Mouse (Mus musculus) heart, adult 2 months (tissue): ENCODE measurements around the gene Mtus2. TPM values are rescaled to one million over a fixed set of nuclear protein-coding genes. Genes with fewer than 3 reads are reported as not detected.

Experiments used
- DNase-seq, 2 experiments: peaks; one replicate each; pipeline ENCODE4 v3.0.0; 2021
- H3K27ac ChIP-seq: fragments of 200-600 bp; 2 replicates; pipeline ENCODE4 v1.8.1; 2022
- H3K27me3 ChIP-seq: fragments of 200-500 bp; 2 replicates; pipeline ENCODE4 v1.6.1; 2012; ENCODE audit warnings: mild to moderate bottlenecking, low read length, inconsistent platforms, mixed read lengths; ENCODE audit not compliant: control insufficient read depth, insufficient read depth
- H3K36me3 ChIP-seq: fragments of 200-500 bp; 2 replicates; pipeline ENCODE4 v1.6.1; 2012; ENCODE audit warnings: low read length, inconsistent platforms; ENCODE audit not compliant: control insufficient read depth, insufficient read depth
- H3K4me1 ChIP-seq: fragments of 200-500 bp; 2 replicates; pipeline ENCODE4 v1.6.1; 2011; ENCODE audit warnings: low read length; ENCODE audit not compliant: control insufficient read depth, insufficient read depth
- H3K4me3 ChIP-seq: fragments of 200-600 bp; 2 replicates; pipeline ENCODE4 v1.8.1; 2022
- H3K79me2 ChIP-seq: fragments of 200-500 bp; replicated peaks from 2 replicates; pipeline ENCODE4 v1.6.1; 2012; ENCODE audit warnings: mild to moderate bottlenecking, inconsistent platforms, low read length, moderate library complexity, mixed read lengths; ENCODE audit not compliant: control insufficient read depth, insufficient read depth
- H3K9ac ChIP-seq: fragments of 200-500 bp; 2 replicates; pipeline ENCODE4 v1.6.1; 2012; ENCODE audit warnings: low read depth, mild to moderate bottlenecking, control low read depth, inconsistent platforms, low read length, mixed read lengths
- CTCF ChIP-seq: fragments of 200-600 bp; IDR thresholded peaks from 2 replicates; pipeline ENCODE4 v1.8.1; 2022; ENCODE audit warnings: antibody characterized with exemption, mild to moderate bottlenecking, moderate library complexity
- EP300 ChIP-seq: fragments of 200-500 bp; IDR thresholded peaks from 2 replicates; pipeline ENCODE4 v1.6.1; 2011; ENCODE audit warnings: low read depth, low read length, control low read depth; ENCODE audit not compliant: insufficient read depth
- POLR2A ChIP-seq: fragments of 200-500 bp; IDR thresholded peaks from 2 replicates; pipeline ENCODE4 v1.6.1; 2011; ENCODE audit warnings: mild to moderate bottlenecking, low read depth, low read length, control low read depth; ENCODE audit not compliant: insufficient read depth
- WGBS: fragments of 180-500 bp; shearing (Covaris S2); methylation state at CpG from one replicate; pipeline ENCODE4 v1.1.7; 2018; 5-methylcytosine and 5-hydroxymethylcytosine counted together
- intact Hi-C: fragments of 180-260 bp; cut with DNase I; formaldehyde crosslinking; loops from one replicate; pipeline ENCODE4 v1.15.1; 2025
- polyA plus RNA-seq: library from polyadenylated mRNA; depleted of rRNA; stranded (reverse); fragments of >200 nt; gene quantifications from 2 replicates; pipeline ENCODE4 v1.2.3, GENCODE M21; 2012
- total RNA-seq, 2 experiments: library from RNA; stranded (reverse); gene quantifications; 2 replicates each; pipeline ENCODE4 v1.2.3; 2021

Gene Mtus2
- total and polyA plus RNA-seq, 3 experiments: 53.5 to 109 (median 96.9) TPM

- H3K4me1 ChIP-seq: no peaks in the 10 kb centered on the region; the same call in 1 of the 2 replicates
- no peak overlapping the region for H3K27ac ChIP-seq
- 68% methylated on average over 4 of the region's 4 CpGs for WGBS
- no peaks in the 10 kb centered on the region for H3K27me3 ChIP-seq
- no peak overlapping the region for H3K9ac ChIP-seq
- no peaks in the 10 kb centered on the region for H3K36me3 ChIP-seq
- intact Hi-C loops: no loop called here
- H3K79me2 ChIP-seq: no peaks in the 10 kb centered on the region
- 0 out of 2 replicates have a peak, but pooled peaks have one; percentile 5 for TF ChIP-seq CTCF
- no peak for TF ChIP-seq POLR2A
- no peak overlapping the region for H3K4me3 ChIP-seq
- no peak for DNase-seq
Measured at GRCm38 (mm10) chr5:147990289-147990688, 33.2 kb downstream of the Mtus2 start.

- TF ChIP-seq POLR2A: no peak
- no peak for TF ChIP-seq CTCF
- TF ChIP-seq EP300: no peak
Measured at GRCm38 (mm10) chr5:147990775-147991174, 33.7 kb downstream of the Mtus2 start.

GRCm38 (mm10) chr5:147992581-147993378 is 35.7 kb downstream of the Mtus2 start:
- Histone ChIP-seq H3K27me3 (no peaks in the 10 kb centered on the region), H3K27ac (peak overlapping the region; percentile 43; the same call in 1 of the 2 replicates), H3K4me1 (no peaks in the 10 kb centered on the region; the same call in 1 of the 2 replicates), H3K9ac (no peak overlapping the region), H3K36me3 (no peaks in the 10 kb centered on the region), H3K4me3 (peak overlapping the region; percentile 37), H3K79me2 (no peaks in the 10 kb centered on the region)
- WGBS: 10% methylated on average over 20 of the region's 20 CpGs
- TF ChIP-seq CTCF: peak; percentile 49
- TF ChIP-seq EP300: no peak
- intact Hi-C loops: no loop called here
- peak; percentile 77 to 79 for DNase-seq

More at GRCm38 (mm10) chr5:147990775-147991174, 33.7 kb downstream of the Mtus2 start:
- H3K27ac ChIP-seq: no peak overlapping the region
- intact Hi-C loops: no loop called here
- no peak overlapping the region for H3K4me3 ChIP-seq
- no peaks in the 10 kb centered on the region; the same call in 1 of the 2 replicates for H3K4me1 ChIP-seq
- no peaks in the 10 kb centered on the region for H3K79me2 ChIP-seq
- 89% methylated on average over 10 of the region's 10 CpGs for WGBS
- H3K36me3 ChIP-seq: no peaks in the 10 kb centered on the region
- no peaks in the 10 kb centered on the region for H3K27me3 ChIP-seq
- no peak for DNase-seq
- no peak overlapping the region for H3K9ac ChIP-seq

- no peaks in the 10 kb centered on the region for H3K36me3 ChIP-seq
- no peak overlapping the region for H3K9ac ChIP-seq
- H3K79me2 ChIP-seq: no peaks in the 10 kb centered on the region
- intact Hi-C loops: no loop called here
- TF ChIP-seq POLR2A: no peak
- no peak for TF ChIP-seq CTCF
- TF ChIP-seq EP300: no peak
- no peak for DNase-seq
- H3K4me1 ChIP-seq: no peaks in the 10 kb centered on the region
- H3K27me3 ChIP-seq: no peaks in the 10 kb centered on the region
- H3K4me3 ChIP-seq: no peak overlapping the region
- WGBS: 38% methylated on average over 4 of the region's 4 CpGs
- no peak overlapping the region for H3K27ac ChIP-seq
Measured at GRCm38 (mm10) chr5:148005263-148005662, 48.1 kb downstream of the Mtus2 start.

- Histone ChIP-seq H3K4me1 (no peaks in the 10 kb centered on the region), H3K9ac (no peak overlapping the region), H3K36me3 (no peaks in the 10 kb centered on the region), H3K4me3 (no peak overlapping the region), H3K79me2 (no peaks in the 10 kb centered on the region), H3K27ac (no peak overlapping the region), H3K27me3 (no peaks in the 10 kb centered on the region)
- intact Hi-C loops: no loop called here
- 79% methylated on average over 5 of the region's 5 CpGs for WGBS
- no peak for DNase-seq
- no peak for TF ChIP-seq POLR2A
- TF ChIP-seq EP300: no peak
- no peak for TF ChIP-seq CTCF
Measured at GRCm38 (mm10) chr5:148012156-148012555, 55.0 kb downstream of the Mtus2 start.

- Histone ChIP-seq H3K27ac (no peak overlapping the region), H3K9ac (no peak overlapping the region), H3K27me3 (no peaks in the 10 kb centered on the region), H3K4me3 (no peak overlapping the region), H3K36me3 (no peaks in the 10 kb centered on the region), H3K4me1 (no peaks in the 10 kb centered on the region), H3K79me2 (no peaks in the 10 kb centered on the region)
- DNase-seq: no peak
- WGBS: 71% methylated on average over 6 of the region's 6 CpGs
- intact Hi-C loops: no loop called here
- no peak for TF ChIP-seq CTCF
- no peak for TF ChIP-seq EP300
Measured at GRCm38 (mm10) chr5:148014133-148014854, 57.2 kb downstream of the Mtus2 start.
